Mouse (Mus musculus) right cerebral cortex, postnatal 36 days (tissue): ENCODE measurements around the gene Olfr133.
"Not testable (repeated sequence)": the region's sequence is repeated elsewhere in the genome, so short reads cannot be mapped to it uniquely, and the experiment has no call there.

Source experiments
- DNase-seq, 2 experiments: peaks; one replicate each; pipeline ENCODE4 v3.0.0; 2022; ENCODE audit warnings: low spot score in 2 of 2, mixed read lengths in 1 of 2

The Olfr133 gene

GRCm38 (mm10) chr17:38144981-38145380 is at the start of gene Olfr133:
TSS of gene Olfr133 (plus strand) at chr17:38145281.
- DNase-seq, result no peak

- DNase-seq, result not testable (repeated sequence)
Measured at GRCm38 (mm10) chr17:38124199-38124598, 20.9 kb upstream of the Olfr133 start.

DNA sequence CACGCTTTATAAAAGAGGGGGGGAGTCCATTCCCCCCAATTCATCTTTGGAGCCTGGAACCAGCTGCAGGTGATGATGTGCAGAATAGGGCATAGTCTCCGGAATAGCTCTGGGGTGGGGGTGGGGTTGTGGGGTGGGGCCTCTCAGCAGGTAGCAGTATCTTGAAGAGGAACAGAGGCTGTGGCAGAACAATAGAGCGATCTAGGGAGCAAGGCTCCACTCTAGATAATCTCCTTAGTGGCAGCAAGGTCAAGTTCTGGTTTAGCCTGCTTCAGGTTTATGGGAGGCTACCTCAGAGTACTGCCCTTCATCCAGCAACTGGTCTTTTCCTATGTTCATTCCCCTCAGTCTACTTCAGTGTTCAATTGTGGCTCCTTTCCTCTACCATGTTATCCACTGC is 19.7 kb upstream of the Olfr133 start:
- not testable (repeated sequence) for DNase-seq

DNA sequence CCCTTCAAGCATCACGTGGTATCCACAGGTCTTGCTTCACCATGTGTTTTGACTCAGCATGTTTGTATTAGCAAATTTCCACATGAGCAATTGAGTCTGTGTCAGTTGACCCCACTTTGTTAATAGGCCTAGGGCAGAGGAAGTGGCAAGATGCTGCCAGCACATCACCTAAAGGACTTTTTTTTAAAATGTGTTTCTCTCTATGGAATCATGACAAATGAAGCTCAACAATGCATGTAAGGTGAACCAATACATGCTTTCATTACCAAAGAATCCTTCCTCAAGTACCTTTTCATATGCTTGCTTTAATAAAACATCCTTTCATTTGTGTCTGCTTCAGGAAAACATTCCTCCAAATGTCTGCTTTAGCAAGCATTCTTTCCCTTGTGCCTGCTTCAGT is 10.7 kb upstream of the Olfr133 start, which contains the start of gene Olfr132:
Gene Olfr132, minus strand, starts transcription at position 101 of the 400 bp plus-strand sequence.
- no peak for DNase-seq

GRCm38 (mm10) chr17:38171088-38171487 is 26.0 kb downstream of the Olfr133 start, which contains the start of gene Olfr134:
TSS of gene Olfr134 (plus strand) at chr17:38171388.
- no peak for DNase-seq
